Mouse (Mus musculus) gastrocnemius, postnatal 10 days (tissue): ENCODE data around the gene Chaf1a. TPM values are rescaled to one million over a fixed set of nuclear protein-coding genes. Genes with fewer than 3 reads are reported as not detected.
"Not testable (repeated sequence)": the region's sequence is repeated elsewhere in the genome, so short reads cannot be mapped to it uniquely, and the experiment has no call there.

Experiments
- DNase-seq: peaks from one replicate; pipeline ENCODE4 v3.0.0; 2021; ENCODE audit warnings: mixed read lengths
- total RNA-seq, 2 experiments: library from RNA; stranded (reverse); gene quantifications; 2 replicates each; pipeline ENCODE4 v1.2.3; 2021

Gene Chaf1a
- total RNA-seq, 2 experiments from 2014 or later: 3.6 to 8.7 TPM

DNA sequence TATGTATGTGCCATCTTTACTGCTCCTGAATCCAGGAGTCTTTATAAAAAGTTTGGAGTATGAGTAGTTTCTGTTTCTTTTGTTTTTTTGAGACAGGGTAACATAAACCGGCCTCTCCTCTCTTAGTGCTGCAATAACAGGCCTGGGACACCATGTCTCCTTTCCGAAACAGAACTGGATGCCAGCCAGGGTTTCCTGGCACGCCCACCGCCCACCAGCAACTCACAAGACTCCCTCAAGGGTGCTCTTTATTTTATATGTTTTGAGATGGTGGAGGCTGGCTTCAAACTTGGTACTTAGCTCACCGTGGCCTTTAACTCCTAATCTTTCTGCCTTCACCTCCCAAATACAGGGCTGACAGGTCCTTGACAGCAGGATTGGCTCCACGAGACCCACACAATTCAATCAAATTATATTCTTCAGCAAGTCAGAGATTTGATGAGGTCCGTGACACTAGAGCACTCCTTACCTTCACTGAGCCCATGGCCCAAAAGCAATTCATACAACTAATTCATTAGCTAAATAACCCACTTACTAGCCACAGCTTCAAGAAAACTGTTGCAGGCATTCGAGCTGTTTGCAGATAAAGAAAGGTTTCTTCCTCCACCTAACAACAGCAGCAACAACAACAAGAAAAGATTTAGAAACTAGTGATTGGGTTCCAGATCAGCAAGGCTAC lies 1.5 kb upstream of the Chaf1a start:
- no peak for DNase-seq

DNA sequence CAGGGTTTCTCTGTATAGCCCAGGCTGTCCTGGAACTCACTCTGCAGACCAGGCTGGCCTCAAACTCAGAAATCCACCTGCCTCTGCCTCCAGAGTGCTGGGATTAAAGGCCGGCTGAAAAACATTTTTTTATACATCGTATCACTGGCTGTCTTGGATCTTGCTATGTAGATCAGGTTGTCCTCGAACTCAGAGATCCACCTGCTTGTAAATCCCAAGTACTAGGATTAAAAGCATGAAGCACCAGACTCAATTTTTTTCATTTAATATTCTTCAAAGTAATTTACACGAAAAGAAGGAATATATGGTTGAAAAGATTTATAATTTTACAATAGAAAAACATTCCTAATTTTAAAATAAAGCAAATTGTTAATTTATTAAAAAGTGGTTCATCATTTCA lies 894 bp upstream of the Chaf1a start:
- no peak for DNase-seq

DNA sequence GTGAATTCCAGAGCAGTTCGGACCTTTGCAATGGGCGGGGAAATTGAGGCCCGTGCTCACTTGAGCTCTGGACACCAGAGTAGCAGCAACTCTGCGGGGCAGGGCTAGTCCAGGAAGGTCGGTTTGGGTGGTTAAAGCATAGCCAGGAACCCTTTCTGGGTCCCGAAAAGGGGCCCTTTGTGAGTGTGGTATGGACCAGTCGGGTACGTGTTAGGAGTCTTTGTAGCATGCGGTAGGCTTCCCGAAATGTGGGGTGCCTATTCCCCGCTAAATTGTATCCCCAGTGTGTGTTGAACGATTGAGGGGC lies 571 bp downstream of the Chaf1a start:
- DNase-seq: no peak

GRCm38 (mm10) chr17:56051369-56051768 lies 11.1 kb downstream of the Chaf1a start:
- DNase-seq: no peak

DNA sequence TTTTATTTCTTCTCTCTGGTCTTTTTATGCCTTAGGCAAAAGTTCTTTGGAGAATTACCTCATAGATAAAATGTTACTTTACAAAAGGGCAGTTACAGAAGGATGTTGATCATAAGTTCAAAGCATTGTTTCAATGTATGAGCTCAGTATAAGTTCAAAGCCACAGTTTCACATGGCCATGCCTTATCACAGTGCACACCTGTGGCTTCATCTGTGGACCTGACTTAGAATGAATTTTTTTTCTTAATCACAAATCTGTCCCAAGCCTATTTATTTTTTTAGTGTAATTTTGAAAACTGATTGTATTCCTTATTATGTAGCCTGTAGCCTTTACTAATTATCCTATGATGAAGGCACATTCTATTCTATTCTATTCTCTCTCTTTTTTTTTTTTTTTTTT lies 14.7 kb downstream of the Chaf1a start:
- DNase-seq: no peak

DNA sequence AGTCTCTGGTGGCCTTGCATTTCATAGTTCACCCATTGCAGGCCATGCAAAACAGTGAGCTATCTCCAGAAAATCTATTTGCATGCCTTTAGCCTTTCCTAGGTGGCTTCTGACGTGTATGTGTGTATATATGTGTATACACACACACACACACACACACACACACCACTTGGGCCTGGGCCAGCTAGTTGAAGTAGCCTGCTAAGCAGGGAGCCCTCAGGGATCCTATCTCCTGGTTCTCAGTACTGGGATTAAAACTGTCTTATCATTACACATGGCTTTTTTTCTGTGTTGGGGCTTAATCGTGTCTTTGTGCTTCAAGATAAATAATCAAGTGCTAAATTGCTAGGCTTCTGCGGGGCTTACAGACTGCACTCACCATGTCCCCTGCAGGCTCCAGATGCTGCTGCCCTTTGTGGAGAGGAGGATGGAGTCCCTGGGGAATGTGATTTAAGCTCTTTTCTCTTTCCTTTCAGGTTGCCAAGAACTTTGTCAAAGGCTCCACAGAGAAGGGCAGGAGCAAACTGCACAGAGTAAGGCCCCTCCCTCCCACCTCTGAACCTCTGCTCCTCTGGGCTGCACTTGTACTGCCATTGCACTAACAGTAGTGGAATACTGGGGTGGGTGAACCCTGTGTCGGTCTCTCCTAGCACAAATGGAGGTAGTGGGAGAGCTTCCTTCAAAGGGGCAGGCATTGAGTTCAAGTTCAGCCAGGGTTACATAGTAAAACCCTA lies 15.9 kb downstream of the Chaf1a start:
- no peak for DNase-seq

- no peak for DNase-seq
Observed at GRCm38 (mm10) chr17:56057381-56058120, 17.3 kb downstream of the Chaf1a start.

DNA sequence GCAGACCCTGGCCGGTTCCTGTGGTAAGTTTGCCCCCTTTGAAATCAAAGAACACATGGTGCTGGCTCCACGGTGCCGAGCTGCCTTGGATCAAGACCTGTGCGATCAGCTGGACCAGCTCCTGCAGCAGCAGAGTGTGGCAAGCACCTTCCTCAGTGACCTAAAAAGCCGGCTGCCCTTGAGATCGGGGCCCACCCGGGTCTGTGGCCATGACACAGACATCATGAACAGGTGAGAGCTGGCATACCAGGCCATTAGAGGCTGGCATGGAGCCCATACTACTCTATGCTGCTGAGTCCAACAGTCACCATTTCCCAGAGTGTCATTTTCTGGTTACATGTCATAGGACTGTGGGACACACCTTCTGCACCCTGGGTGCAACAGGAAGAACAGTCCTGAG lies 21.8 kb downstream of the Chaf1a start:
- no peak for DNase-seq

GRCm38 (mm10) chr17:56065715-56066114 lies 25.5 kb downstream of the Chaf1a start:
- not testable (repeated sequence) for DNase-seq

DNA sequence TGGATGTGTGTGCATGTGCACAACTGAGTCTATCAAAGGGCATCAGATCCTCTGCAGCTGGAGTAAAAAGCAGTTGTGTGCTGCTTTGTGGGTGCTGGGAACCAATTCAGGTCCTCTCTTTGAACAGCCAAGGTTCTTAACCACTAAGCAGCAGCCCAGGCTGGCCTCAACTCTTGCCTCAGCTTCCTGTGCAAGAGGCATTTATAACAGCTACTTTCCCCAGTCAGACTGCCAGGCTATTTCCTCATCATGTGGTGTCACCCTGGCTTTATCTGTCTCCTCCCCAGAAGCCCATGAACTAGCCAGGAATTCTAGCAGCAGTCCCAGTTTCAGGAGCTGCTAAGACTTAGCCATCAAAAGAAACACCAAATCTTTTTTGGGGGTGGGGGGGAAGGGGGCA lies 26.2 kb downstream of the Chaf1a start:
- no peak for DNase-seq

DNA sequence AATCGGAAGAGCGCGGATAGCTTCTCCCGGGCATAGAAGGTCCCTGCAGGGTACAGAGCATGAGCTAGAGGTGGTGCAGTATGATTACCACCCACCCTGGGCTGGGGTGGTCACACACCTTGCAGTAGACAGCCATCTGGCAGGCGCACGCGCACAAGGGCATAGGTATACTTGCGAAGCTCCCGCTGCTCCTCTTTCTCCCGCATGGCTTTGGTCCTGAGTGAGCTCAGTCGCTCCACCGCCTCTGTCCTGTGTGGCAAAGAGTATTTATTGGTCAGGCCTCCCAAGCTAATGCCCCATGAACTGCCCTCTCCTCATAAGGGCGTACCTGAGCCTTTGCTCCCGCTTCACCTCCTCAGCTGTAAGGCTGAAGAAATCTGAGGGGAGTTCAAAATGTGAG lies 28.8 kb downstream of the Chaf1a start:
- DNase-seq: no peak

GRCm38 (mm10) chr17:56071126-56071525 lies 30.9 kb downstream of the Chaf1a start:
- DNase-seq: no peak

- no peak for DNase-seq
Observed at GRCm38 (mm10) chr17:56072243-56072642, 32.0 kb downstream of the Chaf1a start.

- DNase-seq: peak; percentile 85
Observed at GRCm38 (mm10) chr17:56074097-56074826, 34.0 kb downstream of the Chaf1a start.

DNA sequence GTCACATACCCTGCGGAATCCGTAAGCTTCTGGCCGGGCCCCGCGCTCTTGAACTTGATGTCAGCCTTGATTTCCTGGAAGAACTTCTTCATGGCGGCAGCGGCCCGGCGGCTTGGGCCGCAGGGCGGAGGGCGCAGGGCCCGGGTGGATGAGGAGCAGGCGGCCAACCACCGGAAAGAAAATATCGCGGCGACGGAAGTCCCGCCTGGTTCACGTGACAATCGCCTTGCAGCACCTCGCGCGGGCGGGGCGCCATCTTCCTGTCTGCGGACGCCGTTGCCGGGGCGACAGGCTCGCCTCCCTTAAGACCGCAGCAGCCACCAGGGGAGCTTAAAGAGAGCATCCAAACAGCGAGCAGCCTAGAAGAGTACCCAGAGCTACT lies 34.6 kb downstream of the Chaf1a start, which contains the start of gene Ubxn6:
Gene Ubxn6 (minus strand): TSS at position 202 of the 382 bp plus-strand sequence.
- peak; percentile 99 for DNase-seq

- no peak for DNase-seq
Observed at GRCm38 (mm10) chr17:56077523-56077922, 37.3 kb downstream of the Chaf1a start.

DNA sequence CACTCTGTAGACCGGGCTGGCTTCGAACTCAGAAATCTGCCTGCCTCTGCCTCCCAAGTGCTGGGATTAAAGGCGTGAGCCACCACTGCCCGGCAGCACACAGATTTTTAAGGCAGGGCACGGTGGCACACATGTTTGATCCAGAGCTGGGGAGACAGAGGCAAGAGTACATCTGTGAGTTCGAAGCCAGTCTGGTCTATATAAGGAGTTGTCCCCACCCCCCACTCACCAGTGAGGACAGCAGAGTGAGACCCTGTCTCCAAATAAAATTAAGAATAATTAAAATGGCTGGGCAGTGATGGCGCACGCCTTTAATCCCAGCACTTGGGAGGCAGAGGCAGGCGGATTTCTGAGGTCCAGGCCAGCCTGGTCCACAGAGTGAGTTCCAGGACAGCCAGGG lies 38.1 kb downstream of the Chaf1a start:
- not testable (repeated sequence) for DNase-seq

GRCm38 (mm10) chr17:56078880-56079795 lies 38.9 kb downstream of the Chaf1a start, which contains the start of gene Hdgfl2:
Hdgfl2 (plus strand) TSS chr17:56079634.
- peak; percentile 100 for DNase-seq

DNA sequence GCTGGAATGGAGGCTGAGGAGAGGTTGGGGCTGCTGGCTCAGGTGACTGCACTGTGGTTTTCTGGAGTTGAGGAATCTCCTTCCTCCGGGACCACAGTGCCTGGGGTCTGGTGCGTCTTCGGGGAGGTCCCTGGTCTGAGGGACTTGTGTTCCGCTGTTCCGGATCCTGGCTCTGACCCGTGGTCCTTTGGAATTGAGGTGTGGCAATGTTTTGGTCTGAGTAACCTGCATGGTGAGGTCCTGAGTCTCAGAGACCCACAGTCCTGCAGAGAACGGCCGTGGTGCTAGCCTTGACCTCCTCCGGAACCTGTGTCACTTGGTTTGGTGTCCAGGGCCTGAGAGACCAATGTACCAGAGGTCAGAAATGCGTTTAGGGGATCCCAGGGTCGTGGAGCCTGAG lies 39.7 kb downstream of the Chaf1a start:
- DNase-seq: no peak

DNA sequence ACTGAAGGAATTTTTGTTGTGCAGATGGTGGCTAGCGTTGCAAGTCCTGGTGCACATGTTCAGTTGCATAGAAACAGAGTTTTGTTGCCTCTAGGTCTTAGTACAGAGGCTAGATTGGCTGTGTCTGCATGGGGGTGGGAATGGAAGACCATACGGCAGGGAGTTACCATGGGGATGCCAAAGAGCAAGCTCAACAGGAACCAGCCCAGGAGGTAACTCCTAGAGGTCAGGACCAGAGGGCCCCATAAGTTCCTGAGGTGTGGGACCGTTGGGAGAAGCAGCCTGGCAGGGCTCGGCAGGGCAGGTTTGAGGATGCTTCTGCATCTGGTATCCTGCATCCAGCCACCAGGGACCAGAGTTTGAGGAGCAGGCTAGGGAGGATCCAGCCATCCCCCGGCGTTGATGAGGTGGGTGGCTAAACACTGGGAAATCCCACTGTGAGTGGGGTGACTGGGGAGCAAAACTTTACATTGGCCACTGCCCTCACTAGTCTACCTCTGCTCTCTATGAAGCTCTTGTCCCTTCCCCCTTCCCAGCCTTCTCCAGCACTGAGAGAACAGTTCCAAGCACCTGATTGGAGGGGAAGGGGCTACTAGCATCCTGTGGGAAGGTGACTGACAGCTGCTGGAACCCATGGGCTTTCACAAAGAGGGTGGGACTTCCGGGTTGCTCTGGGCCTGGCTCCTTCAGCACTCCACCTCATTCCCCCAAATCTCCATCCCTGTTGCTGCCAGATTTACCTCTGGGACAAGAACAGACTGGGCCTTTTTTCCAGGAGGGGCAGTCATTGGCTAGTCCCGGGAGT lies 40.7 kb downstream of the Chaf1a start:
- no peak for DNase-seq

DNA sequence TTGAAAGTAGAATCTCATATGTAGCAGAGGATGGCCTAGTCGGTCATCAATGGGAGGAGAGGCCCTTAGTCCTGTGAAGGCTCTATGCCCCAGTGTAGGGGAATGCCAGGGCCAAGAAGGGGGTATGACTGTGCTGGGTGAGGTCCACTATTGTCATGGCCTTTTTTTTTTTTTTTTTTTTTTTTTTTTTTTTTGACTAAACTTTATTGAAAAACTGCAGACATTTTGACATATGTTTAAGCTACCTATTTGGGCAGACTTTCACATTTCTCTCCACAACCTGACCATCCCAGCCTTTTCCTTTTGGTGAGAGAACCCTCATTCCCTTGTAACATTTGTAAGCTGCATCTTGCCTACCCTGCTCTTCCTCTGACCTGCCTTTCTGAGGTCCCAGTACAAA lies 52.1 kb downstream of the Chaf1a start:
- no peak for DNase-seq
